Mouse (Mus musculus) testis, adult 2 months (tissue): Measurements from ENCODE around the gene Mgll.

Experiments used
- CTCF ChIP-seq: fragments of 200-500 bp; IDR thresholded peaks from 2 replicates; pipeline ENCODE4 v1.5.1; 2012; ENCODE audit warnings: low read depth, mild to moderate bottlenecking, inconsistent platforms, low read length, moderate library complexity; ENCODE audit not compliant: control insufficient read depth, insufficient read depth, insufficient replicate concordance
- POLR2A ChIP-seq: fragments of 200-500 bp; IDR thresholded peaks from 2 replicates; pipeline ENCODE4 v1.6.1; 2012; ENCODE audit warnings: low read depth, mild to moderate bottlenecking, inconsistent platforms, low read length, moderate library complexity; ENCODE audit not compliant: control insufficient read depth

- TF ChIP-seq POLR2A, result no peak
- no peak for TF ChIP-seq CTCF
Observed at GRCm38 (mm10) chr6:88731211-88731751, 7.1 kb downstream of the Mgll start.
